Mouse (Mus musculus): ENCODE data around the gene Galr3.
"Not testable (repeated sequence)": the region's sequence is repeated elsewhere in the genome, so short reads cannot be mapped to it uniquely, and the experiment has no call there.

The Galr3 gene

GRCm38 (mm10) chr15:79026511-79027290 lies 15.0 kb upstream of the Galr3 start:
- ATAC-seq (ENCODE audit: low TSS enrichment), result no peak

GRCm38 (mm10) chr15:79027291-79028205 lies 14.1 kb upstream of the Galr3 start:
- ATAC-seq (ENCODE audit: low TSS enrichment), result no peak

- peak; percentile 70 for ATAC-seq (ENCODE audit: low TSS enrichment)
Observed at GRCm38 (mm10) chr15:79028237-79028738, 13.4 kb upstream of the Galr3 start, which contains the start of gene H1f0. Gene H1f0, plus strand, starts transcription at chr15:79028450.

- ATAC-seq (ENCODE audit: low TSS enrichment), result no peak
Observed at GRCm38 (mm10) chr15:79028823-79029484, 12.7 kb upstream of the Galr3 start.

GRCm38 (mm10) chr15:79029519-79030241 lies 12.0 kb upstream of the Galr3 start:
- no peak for ATAC-seq (ENCODE audit: low TSS enrichment)

GRCm38 (mm10) chr15:79030551-79031435 lies 10.9 kb upstream of the Galr3 start:
- ATAC-seq (ENCODE audit: low TSS enrichment), result peak; percentile 73

- not testable (repeated sequence) for ATAC-seq (ENCODE audit: low TSS enrichment)
Observed at GRCm38 (mm10) chr15:79031908-79032307, 9.8 kb upstream of the Galr3 start.

GRCm38 (mm10) chr15:79037913-79038328 lies 3.8 kb upstream of the Galr3 start:
- peak; percentile 51 for ATAC-seq (ENCODE audit: low TSS enrichment)

GRCm38 (mm10) chr15:79038331-79038730 lies 3.4 kb upstream of the Galr3 start:
- ATAC-seq (ENCODE audit: low TSS enrichment), result no peak

GRCm38 (mm10) chr15:79038853-79039252 lies 2.8 kb upstream of the Galr3 start:
- ATAC-seq (ENCODE audit: low TSS enrichment), result peak; percentile 40

GRCm38 (mm10) chr15:79040501-79041416 lies 926 bp upstream of the Galr3 start:
- ATAC-seq (ENCODE audit: low TSS enrichment), result no peak

GRCm38 (mm10) chr15:79042721-79043491 lies 1.2 kb downstream of the Galr3 start:
- peak; percentile 68 for ATAC-seq (ENCODE audit: low TSS enrichment)

- ATAC-seq (ENCODE audit: low TSS enrichment), result no peak
Observed at GRCm38 (mm10) chr15:79044837-79045236, 3.2 kb downstream of the Galr3 start.

- ATAC-seq (ENCODE audit: low TSS enrichment), result no peak
Observed at GRCm38 (mm10) chr15:79048186-79048585, 6.5 kb downstream of the Galr3 start.

- ATAC-seq (ENCODE audit: low TSS enrichment), result peak; percentile 32; the same call in 1 of the 2 replicates
Observed at GRCm38 (mm10) chr15:79050160-79050845, 8.6 kb downstream of the Galr3 start.

- no peak for ATAC-seq (ENCODE audit: low TSS enrichment)
Observed at GRCm38 (mm10) chr15:79050964-79051363, 9.3 kb downstream of the Galr3 start.

Data from frontal cortex, adult (tissue).